Mouse (Mus musculus) liver, adult 2 months (tissue): Measurements from ENCODE around the gene Frmd5. TPM values are rescaled to one million over a fixed set of nuclear protein-coding genes. Genes with fewer than 3 reads are reported as not detected.

Source experiments
- DNase-seq: peaks from one replicate; pipeline ENCODE4 v3.0.0-alpha.2; 2011; ENCODE audit warnings: low read depth, low spot score; ENCODE audit errors: extremely low read depth
- H3K27ac ChIP-seq: fragments of 200-500 bp; replicated peaks from 2 replicates; pipeline ENCODE4 v1.5.1; 2012; ENCODE audit warnings: low read depth, mild to moderate bottlenecking, control low read depth, inconsistent platforms, low read length; ENCODE audit not compliant: insufficient read depth
- H3K27me3 ChIP-seq: fragments of 200-500 bp; 2 replicates; pipeline ENCODE4 v1.6.1; 2012; ENCODE audit warnings: mild to moderate bottlenecking, moderate library complexity, low read length, inconsistent platforms; ENCODE audit not compliant: control insufficient read depth, insufficient read depth
- H3K36me3 ChIP-seq: fragments of 200-500 bp; 2 replicates; pipeline ENCODE4 v1.6.1; 2012; ENCODE audit warnings: low read length, inconsistent platforms; ENCODE audit not compliant: control insufficient read depth, insufficient read depth
- H3K4me1 ChIP-seq: fragments of 200-500 bp; 2 replicates; pipeline ENCODE4 v1.6.1; 2011; ENCODE audit warnings: low read length; ENCODE audit not compliant: control insufficient read depth, insufficient read depth
- H3K4me3 ChIP-seq: fragments of 200-500 bp; 2 replicates; pipeline ENCODE4 v1.5.1; 2011; ENCODE audit warnings: low read depth, mild to moderate bottlenecking, control low read depth, low read length, moderate library complexity; ENCODE audit not compliant: insufficient read depth
- H3K79me2 ChIP-seq: fragments of 200-500 bp; 2 replicates; pipeline ENCODE4 v1.6.1; 2012; ENCODE audit warnings: inconsistent platforms, mild to moderate bottlenecking, low read length, moderate library complexity; ENCODE audit not compliant: control insufficient read depth, insufficient read depth
- H3K9ac ChIP-seq: fragments of 200-500 bp; 2 replicates; pipeline ENCODE4 v1.6.1; 2012; ENCODE audit warnings: low read depth, mild to moderate bottlenecking, control low read depth, inconsistent platforms, low read length
- CTCF ChIP-seq: fragments of 200-500 bp; IDR thresholded peaks from 2 replicates; pipeline ENCODE4 v1.5.1; 2011; ENCODE audit warnings: low read depth, low read length, control low read depth
- POLR2A ChIP-seq: fragments of 200-500 bp; IDR thresholded peaks from 2 replicates; pipeline ENCODE4 v1.6.1; 2011; ENCODE audit warnings: low read length, control low read depth; ENCODE audit not compliant: insufficient read depth; ENCODE audit errors: extremely low read depth
- WGBS: fragments of 180-500 bp; shearing (Covaris S2); methylation state at CpG from one replicate; pipeline ENCODE4 v1.1.7; 2018; 5-methylcytosine and 5-hydroxymethylcytosine counted together
- polyA plus RNA-seq: library from polyadenylated mRNA; depleted of rRNA; stranded (reverse); fragments of >200 nt; gene quantifications from 2 replicates; pipeline ENCODE4 v1.2.3, GENCODE M21; 2012
- total RNA-seq: library from RNA; depleted of rRNA; stranded (reverse); fragments of >200 nt; gene quantifications from 2 replicates; pipeline ENCODE4 v1.2.3, GENCODE M21; 2014

Gene Frmd5
- total and polyA plus RNA-seq, 2 experiments, result not detected

- H3K4me1 ChIP-seq, result no peaks in the 10 kb centered on the region
- H3K9ac ChIP-seq, result no peak overlapping the region
- no peak overlapping the region for H3K4me3 ChIP-seq
- 88% methylated on average over 9 of the region's 9 CpGs for WGBS
- H3K36me3 ChIP-seq, result no peaks in the 10 kb centered on the region
- H3K27me3 ChIP-seq, result no peaks in the 10 kb centered on the region
- TF ChIP-seq CTCF, result no peak
- no peak for TF ChIP-seq POLR2A
- H3K27ac ChIP-seq, result no peak overlapping the region
- H3K79me2 ChIP-seq, result no peaks in the 10 kb centered on the region
- no peak for DNase-seq
These were observed 46.2 kb downstream of the Frmd5 start for GRCm38 (mm10) chr2:121760646-121761045.

- DNase-seq, result no peak
- Histone ChIP-seq H3K9ac (no peak overlapping the region), H3K36me3 (no peaks in the 10 kb centered on the region), H3K4me1 (no peaks in the 10 kb centered on the region), H3K27ac (no peak overlapping the region), H3K79me2 (no peaks in the 10 kb centered on the region), H3K4me3 (no peak overlapping the region), H3K27me3 (no peaks in the 10 kb centered on the region)
- no peak for TF ChIP-seq POLR2A
- 78% methylated on average over 8 of the region's 8 CpGs for WGBS
These were observed 48.6 kb downstream of the Frmd5 start for GRCm38 (mm10) chr2:121758258-121758657.

- Histone ChIP-seq H3K27me3 (no peaks in the 10 kb centered on the region), H3K27ac (no peak overlapping the region), H3K4me1 (no peaks in the 10 kb centered on the region), H3K9ac (no peak overlapping the region), H3K79me2 (no peaks in the 10 kb centered on the region), H3K36me3 (no peaks in the 10 kb centered on the region), H3K4me3 (no peak overlapping the region)
- DNase-seq, result no peak
- 100% methylated on average over 1 of the region's 1 CpGs for WGBS
- TF ChIP-seq POLR2A (no peak), CTCF (no peak)
These were observed 50.6 kb downstream of the Frmd5 start for GRCm38 (mm10) chr2:121756336-121756735.

- H3K4me1 ChIP-seq, result no peaks in the 10 kb centered on the region
- TF ChIP-seq CTCF, result no peak
- no peak for TF ChIP-seq POLR2A
- no peak for DNase-seq
- 52% methylated on average over 6 of the region's 6 CpGs for WGBS
- no peaks in the 10 kb centered on the region for H3K27me3 ChIP-seq
- no peak overlapping the region for H3K4me3 ChIP-seq
- H3K79me2 ChIP-seq, result no peaks in the 10 kb centered on the region
- H3K27ac ChIP-seq, result no peak overlapping the region
- no peaks in the 10 kb centered on the region for H3K36me3 ChIP-seq
- no peak overlapping the region for H3K9ac ChIP-seq
These were observed 51.8 kb downstream of the Frmd5 start for GRCm38 (mm10) chr2:121755056-121755455.

- H3K4me1 ChIP-seq, result no peaks in the 10 kb centered on the region
- H3K9ac ChIP-seq, result no peak overlapping the region
- no peaks in the 10 kb centered on the region for H3K79me2 ChIP-seq
- no peak for DNase-seq
- no peak overlapping the region for H3K4me3 ChIP-seq
- H3K27me3 ChIP-seq, result no peaks in the 10 kb centered on the region
- WGBS, result 84% methylated on average over 6 of the region's 6 CpGs
- no peak overlapping the region for H3K27ac ChIP-seq
- TF ChIP-seq POLR2A (no peak), CTCF (no peak)
- H3K36me3 ChIP-seq, result no peaks in the 10 kb centered on the region
These were observed 56.8 kb downstream of the Frmd5 start for GRCm38 (mm10) chr2:121750121-121750520.

GRCm38 (mm10) chr2:121741151-121741550 lies 65.7 kb downstream of the Frmd5 start:
- no peak overlapping the region for H3K27ac ChIP-seq
- H3K79me2 ChIP-seq, result no peaks in the 10 kb centered on the region
- WGBS, result 82% methylated on average over 2 of the region's 2 CpGs
- no peak for DNase-seq
- H3K4me1 ChIP-seq, result no peaks in the 10 kb centered on the region
- H3K27me3 ChIP-seq, result no peaks in the 10 kb centered on the region
- no peak for TF ChIP-seq POLR2A
- TF ChIP-seq CTCF, result no peak
- H3K9ac ChIP-seq, result no peak overlapping the region
- H3K4me3 ChIP-seq, result no peak overlapping the region
- H3K36me3 ChIP-seq, result no peaks in the 10 kb centered on the region
